In the genomic region with DNA sequence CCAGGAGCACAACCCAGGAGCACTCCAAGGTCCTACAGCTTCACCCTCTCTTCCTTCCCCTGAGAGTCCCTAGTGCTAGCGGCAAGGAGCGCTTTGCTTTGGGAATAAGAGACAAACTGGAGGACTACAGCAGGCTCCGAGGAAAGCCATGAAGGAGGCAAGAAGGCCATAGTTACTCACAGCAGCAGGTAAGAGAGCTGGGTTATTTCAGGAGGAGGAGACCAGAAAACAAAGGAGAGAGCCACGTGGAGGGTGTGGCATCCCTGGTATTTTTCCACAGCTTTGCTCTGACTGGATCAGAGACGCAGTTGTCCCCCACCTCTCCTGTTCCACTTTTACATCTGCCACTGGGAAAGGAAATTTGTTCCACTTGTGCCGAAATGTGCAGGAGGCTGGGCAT, we compare ENCODE assay signal across 10 mouse cellular contexts. TPM values are rescaled to one million over a fixed set of nuclear protein-coding genes. Genes with fewer than 3 reads are reported as not detected.
DNase-seq lines count a peak whose midpoint lies in the region; ATAC-seq and TF ChIP-seq lines count a peak whose summit lies in the region.
"Had no signal": no experiment of that assay in that cellular context is flagged by ENCODE, and none has a peak within 500 bp of the region (broad histone marks: within the 10 kb centered on the region; RNA-seq: fewer than 3 reads in every experiment).

No protein-coding gene starts in this region.

- no peak for TF ChIP-seq CTCF in left cerebral cortex, adult 2 months (IDR thresholded peaks at IDR 0.05)
- no peak for TF ChIP-seq CTCF in heart, postnatal 0 days (IDR thresholded peaks at IDR 0.05; ENCODE audit: low read depth)

- H3K36me3 ChIP-seq in heart, postnatal 0 days (replicated peaks; ENCODE audit: control insufficient read depth, insufficient read depth, low read length): no peaks in the 10 kb centered on the region
- no peaks in the 10 kb centered on the region for H3K36me3 ChIP-seq in hindbrain, embryonic 13.5 days
- H3K36me3 ChIP-seq: liver, embryonic 15.5 days had no signal

- intact Hi-C loops in left cerebral cortex, adult 2 months (cut with DNase I): no loop called here

- H3K4me1 ChIP-seq in heart, postnatal 0 days (ENCODE audit: control insufficient read depth, insufficient read depth): peaks cover 17% of the 10 kb centered on the region
- H3K4me1 ChIP-seq in hindbrain, embryonic 13.5 days (replicated peaks): no peaks in the 10 kb centered on the region

- no peak for TF ChIP-seq EP300 in heart, postnatal 0 days (IDR thresholded peaks at IDR 0.05; ENCODE audit: low read depth)

- peak overlapping the region; percentile 41; the same call in 1 of the 2 replicates for H3K27ac ChIP-seq in left cerebral cortex, adult 2 months
- H3K27ac ChIP-seq in heart, postnatal 0 days (ENCODE audit: low read depth): peak overlapping the region; percentile 21; the same call in 1 of the 2 replicates
- H3K27ac ChIP-seq in hindbrain, embryonic 13.5 days: no peak overlapping the region
- H3K27ac ChIP-seq: liver, embryonic 15.5 days had no signal

- DNase-seq in left cerebral cortex, adult 2 months (ENCODE audit: extremely low spot score in 1 of 2, low spot score in 2 of 2): no peak
- DNase-seq in left cerebral cortex, adult 11 months (ENCODE audit: low spot score): no peak
- DNase-seq in adrenal gland, postnatal 10 days: peak; percentile 65
- peak; percentile 43 for DNase-seq in heart, postnatal 0 days (ENCODE audit: low spot score)
- DNase-seq in lung, postnatal 36 days: peak; percentile 59
- DNase-seq: cerebellum, postnatal 25 days; right cerebral cortex, postnatal 14 days had no signal

- H3K9me3 ChIP-seq in heart, postnatal 0 days (replicated peaks; ENCODE audit: control insufficient read depth, low read length): no peaks in the 10 kb centered on the region
- H3K9me3 ChIP-seq in hindbrain, embryonic 13.5 days: no peaks in the 10 kb centered on the region
- H3K9me3 ChIP-seq: liver, embryonic 15.5 days had no signal

- H3K4me2 ChIP-seq in heart, postnatal 0 days (ENCODE audit: low read depth, low read length): no peak overlapping the region
- no peak overlapping the region for H3K4me2 ChIP-seq in hindbrain, embryonic 13.5 days
- H3K4me2 ChIP-seq: liver, embryonic 15.5 days had no signal

- H3K27me3 ChIP-seq in heart, postnatal 0 days (ENCODE audit: control insufficient read depth, insufficient read depth, low read length): no peaks in the 10 kb centered on the region
- no peaks in the 10 kb centered on the region for H3K27me3 ChIP-seq in hindbrain, embryonic 13.5 days
- H3K27me3 ChIP-seq: liver, embryonic 15.5 days had no signal

- peak; percentile 27; the same call in 1 of the 2 replicates for ATAC-seq in heart, postnatal 0 days (ENCODE audit: insufficient read depth, low read depth)
- ATAC-seq in hindbrain, embryonic 13.5 days (ENCODE audit: low FRiP score): no peak
- no peak for ATAC-seq in activated CD4-positive, CD25-positive, alpha-beta regulatory T cell, adult 4 months

- WGBS in heart, postnatal 0 days: 40% methylated on average over 6 of the region's 6 CpGs
- WGBS in hindbrain, embryonic 13.5 days: 58% methylated on average over 6 of the region's 6 CpGs

- H3K4me3 ChIP-seq in left cerebral cortex, adult 2 months: no peak overlapping the region
- no peak overlapping the region for H3K4me3 ChIP-seq in heart, postnatal 0 days (ENCODE audit: low read depth, low read length)
- H3K4me3 ChIP-seq in hindbrain, embryonic 13.5 days: no peak overlapping the region
- H3K4me3 ChIP-seq: liver, embryonic 15.5 days had no signal

- no peak overlapping the region for H3K9ac ChIP-seq in heart, postnatal 0 days (replicated peaks; ENCODE audit: low read depth, low read length)
- no peak overlapping the region for H3K9ac ChIP-seq in hindbrain, embryonic 13.5 days
- H3K9ac ChIP-seq: liver, embryonic 15.5 days had no signal

RNA-seq across cellular contexts. Expression of a gene that starts 16.6 kb away (rescaled TPM):
- total RNA-seq in left cerebral cortex, adult 2 months (2021): 10 to 100 TPM; 92.3 to 93.6 TPM
- total RNA-seq in adrenal gland, postnatal 10 days (2021): 100 to 1,000 TPM; 216 to 248 TPM
- 52.8 and 60.0 TPM in 2 replicates for total RNA-seq in heart, postnatal 0 days (2014; rRNA removed; ENCODE audit: low replicate concordance)
- 36.5 and 44.7 TPM in 2 replicates for polyA plus RNA-seq in heart, postnatal 0 days (2015; fragmentation: Nextera tagmentation; extraction: Ambion mirVana)
- polyA plus RNA-seq in hindbrain, embryonic 13.5 days (2015; fragmentation: Nextera tagmentation; extraction: Ambion mirVana): 102 TPM in 2 replicates
- 10 to 100 TPM; 36.6 to 37.2 TPM for polyA plus RNA-seq in activated CD4-positive, CD25-positive, alpha-beta regulatory T cell, adult 4 months (2017; shearing (Covaris generic))

RNA-seq across cellular contexts. Expression of a gene that starts 37.5 kb away (rescaled TPM):
- total RNA-seq in left cerebral cortex, adult 2 months (2021): 10 to 100 TPM; 39.1 to 39.2 TPM
- 10 to 100 TPM; 22.0 to 26.4 TPM for total RNA-seq in adrenal gland, postnatal 10 days (2021)
- 8.2 and 10.8 TPM in 2 replicates for total RNA-seq in heart, postnatal 0 days (2014; rRNA removed; ENCODE audit: low replicate concordance)
- polyA plus RNA-seq in heart, postnatal 0 days (2015; fragmentation: Nextera tagmentation; extraction: Ambion mirVana): 7.3 and 8.5 TPM in 2 replicates
- polyA plus RNA-seq in hindbrain, embryonic 13.5 days (2015; fragmentation: Nextera tagmentation; extraction: Ambion mirVana): 28.3 and 28.8 TPM in 2 replicates
- polyA plus RNA-seq in activated CD4-positive, CD25-positive, alpha-beta regulatory T cell, adult 4 months (2017; shearing (Covaris generic)): 10 to 100 TPM; 11.2 TPM

Comparison
In these comparisons a context has a peak if more than half of its experiments do, and no peak if none do; other contexts are left out.
1. DNase-seq: peak in adrenal gland, postnatal 10 days (single experiment), heart, postnatal 0 days (single experiment) and lung, postnatal 36 days (single experiment); none in left cerebral cortex, adult 2 months (0 of 2) and left cerebral cortex, adult 11 months (single experiment).